Mouse (Mus musculus) right cerebral cortex, adult 18-20 months (tissue): Measurements from ENCODE around the gene Chmp2a.

Experiments used
- DNase-seq: peaks from one replicate; pipeline ENCODE4 v3.0.0; 2022; ENCODE audit warnings: mixed read lengths

Gene Chmp2a

DNA sequence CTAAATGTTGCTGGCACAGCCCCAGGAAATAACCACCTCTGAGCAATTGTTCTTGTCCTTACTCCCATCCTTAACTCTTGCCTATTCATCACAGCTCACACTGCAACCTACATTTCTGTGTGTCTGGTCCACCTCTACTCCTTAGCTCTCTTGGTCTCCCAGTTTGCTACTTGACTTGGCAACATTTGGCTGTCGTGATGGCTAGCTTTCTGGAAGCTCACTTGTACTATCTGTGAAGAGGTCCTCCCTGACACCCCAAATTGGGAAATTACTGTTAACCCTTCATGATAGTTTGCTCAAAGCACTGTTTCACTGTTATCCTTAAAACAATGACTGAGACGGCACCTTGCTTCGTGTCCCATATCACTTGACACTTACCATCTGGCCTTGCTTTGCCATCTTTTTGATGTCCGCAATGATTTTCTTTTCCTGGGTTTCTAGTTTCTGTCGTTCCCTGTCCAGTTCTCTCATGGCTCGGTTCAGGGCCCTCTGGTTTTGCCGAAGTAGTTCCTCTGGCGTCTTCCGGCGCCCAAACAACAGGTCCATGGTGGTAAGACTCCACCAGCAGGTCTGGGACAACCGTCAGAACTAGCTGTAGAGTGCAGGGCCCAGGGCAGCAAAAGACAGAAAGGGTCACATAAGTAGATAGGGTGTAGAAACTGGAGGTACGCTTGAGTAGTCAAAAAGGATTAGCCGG is 1.0 kb downstream of the Chmp2a start:
- DNase-seq: no peak

DNA sequence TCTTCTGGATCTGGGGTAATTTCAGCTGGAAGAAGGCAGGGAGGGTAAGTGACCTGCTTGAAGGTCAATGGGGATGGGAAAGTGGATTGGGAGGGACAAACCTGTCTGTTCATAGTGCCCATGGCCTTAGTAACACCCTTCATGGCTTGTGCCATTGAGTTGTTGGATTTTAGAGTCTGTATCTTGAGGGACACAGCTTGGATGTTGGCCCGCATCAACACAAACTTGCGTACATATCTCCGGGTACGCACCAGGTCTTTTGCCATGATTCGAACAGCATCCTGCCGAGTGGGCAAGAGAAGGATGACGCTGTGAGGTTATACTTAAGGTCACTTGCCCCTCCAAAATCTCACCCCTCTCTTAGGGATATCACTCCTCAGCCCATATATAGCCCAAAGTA is 2.1 kb downstream of the Chmp2a start:
- DNase-seq: no peak

DNA sequence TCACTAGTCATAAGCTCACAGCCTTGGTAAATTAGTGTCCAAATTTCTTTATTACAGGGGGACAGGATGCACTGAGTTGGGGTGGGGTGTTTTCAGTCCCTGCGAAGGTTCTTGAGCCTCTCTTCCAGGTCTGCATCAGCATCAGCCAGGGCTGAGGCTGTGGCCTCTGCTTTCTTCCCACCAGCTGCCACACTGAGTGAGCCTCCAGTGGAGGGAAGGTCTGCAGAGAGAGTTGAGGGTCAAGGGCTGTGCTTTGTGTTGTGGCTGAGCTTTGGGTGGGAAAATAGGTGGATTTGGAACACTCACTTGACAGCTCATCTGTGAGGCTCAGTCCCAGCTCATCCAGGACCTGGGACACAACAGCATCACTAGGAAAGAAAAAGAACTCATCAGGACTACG is 2.6 kb downstream of the Chmp2a start:
- no peak for DNase-seq

DNA sequence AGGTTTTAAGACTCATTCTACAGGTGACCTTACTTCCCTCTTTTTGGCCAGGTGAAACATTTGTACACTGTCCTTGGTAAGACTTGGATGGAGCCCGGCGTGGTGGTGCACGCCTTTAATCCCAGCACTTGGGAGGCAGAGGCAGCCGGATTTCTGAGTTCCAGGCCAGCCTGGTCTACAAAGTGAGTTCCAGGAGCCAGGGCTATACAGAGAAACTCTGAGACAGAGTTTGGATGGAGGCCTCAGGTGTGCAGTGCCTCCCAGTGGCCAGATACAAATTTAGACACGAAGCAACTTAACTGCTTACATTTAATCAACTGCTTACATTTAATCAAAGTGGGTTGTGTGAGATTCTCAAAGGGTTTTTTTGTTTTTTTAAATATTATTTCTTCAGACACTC is 3.5 kb downstream of the Chmp2a start:
- DNase-seq: no peak

DNA sequence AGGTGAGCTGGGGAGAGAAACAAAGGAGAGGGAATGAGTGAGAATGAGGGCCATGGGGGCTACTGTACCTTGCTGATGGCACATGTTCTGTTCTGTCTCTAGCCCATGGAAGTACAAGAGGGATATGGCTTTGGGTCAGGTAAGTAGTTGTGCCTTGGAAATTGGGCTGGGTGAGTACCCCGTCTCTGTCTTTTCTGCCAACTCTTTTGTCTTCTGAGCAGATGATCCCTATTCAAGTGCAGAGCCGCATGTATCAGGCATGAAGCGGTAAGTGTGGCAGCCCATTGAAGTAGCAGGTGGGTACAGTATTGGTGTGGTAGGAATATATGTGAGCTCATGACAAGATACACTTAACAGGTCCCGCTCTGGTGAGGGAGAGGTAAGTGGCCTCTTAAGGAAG is 5.6 kb downstream of the Chmp2a start:
- DNase-seq: no peak

DNA sequence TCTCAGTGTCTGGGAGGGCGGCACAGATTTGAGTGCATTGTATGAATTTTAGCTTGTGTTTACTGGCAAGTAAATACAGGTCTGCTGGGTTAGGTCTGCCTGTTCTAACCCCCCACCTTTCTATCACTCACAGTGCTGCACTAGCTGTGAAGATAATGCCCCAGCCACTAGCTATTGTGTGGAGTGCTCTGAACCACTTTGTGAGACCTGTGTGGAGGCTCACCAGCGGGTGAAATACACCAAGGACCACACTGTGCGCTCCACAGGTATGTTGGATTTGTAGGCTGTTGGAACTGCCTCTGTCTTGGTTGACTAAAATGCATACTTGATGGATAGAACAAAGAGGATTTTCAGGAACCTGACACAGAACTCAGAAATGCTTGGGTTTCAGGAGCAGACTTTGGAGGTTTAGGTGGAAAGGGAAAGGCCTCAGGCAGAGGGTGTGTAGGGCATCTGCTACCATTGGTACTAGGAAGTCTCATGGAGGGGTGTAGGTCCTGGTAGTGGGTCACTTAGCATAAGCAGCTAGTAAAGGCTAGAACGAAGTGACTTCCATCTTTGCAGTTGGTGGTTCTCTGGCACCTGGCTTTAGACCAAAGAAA is 9.0 kb downstream of the Chmp2a start:
- DNase-seq: no peak

DNA sequence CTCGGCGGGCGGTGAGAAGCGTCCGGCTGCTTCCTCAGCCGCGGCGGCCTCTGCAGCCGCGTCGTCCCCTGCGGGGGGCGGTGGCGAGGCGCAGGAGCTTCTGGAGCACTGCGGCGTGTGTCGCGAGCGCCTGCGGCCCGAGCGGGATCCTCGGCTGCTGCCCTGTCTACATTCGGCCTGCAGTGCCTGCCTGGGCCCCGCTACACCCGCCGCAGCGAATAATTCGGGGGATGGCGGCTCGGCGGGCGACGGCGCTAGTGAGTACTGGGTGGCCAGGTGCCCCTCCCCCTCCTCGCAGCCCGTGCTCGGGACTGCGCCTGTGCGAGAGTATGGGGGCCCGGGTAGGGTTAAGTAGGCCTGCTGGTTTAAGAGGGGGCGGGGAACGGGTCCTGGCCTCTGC is 9.8 kb downstream of the Chmp2a start:
- peak; percentile 85 for DNase-seq

DNA sequence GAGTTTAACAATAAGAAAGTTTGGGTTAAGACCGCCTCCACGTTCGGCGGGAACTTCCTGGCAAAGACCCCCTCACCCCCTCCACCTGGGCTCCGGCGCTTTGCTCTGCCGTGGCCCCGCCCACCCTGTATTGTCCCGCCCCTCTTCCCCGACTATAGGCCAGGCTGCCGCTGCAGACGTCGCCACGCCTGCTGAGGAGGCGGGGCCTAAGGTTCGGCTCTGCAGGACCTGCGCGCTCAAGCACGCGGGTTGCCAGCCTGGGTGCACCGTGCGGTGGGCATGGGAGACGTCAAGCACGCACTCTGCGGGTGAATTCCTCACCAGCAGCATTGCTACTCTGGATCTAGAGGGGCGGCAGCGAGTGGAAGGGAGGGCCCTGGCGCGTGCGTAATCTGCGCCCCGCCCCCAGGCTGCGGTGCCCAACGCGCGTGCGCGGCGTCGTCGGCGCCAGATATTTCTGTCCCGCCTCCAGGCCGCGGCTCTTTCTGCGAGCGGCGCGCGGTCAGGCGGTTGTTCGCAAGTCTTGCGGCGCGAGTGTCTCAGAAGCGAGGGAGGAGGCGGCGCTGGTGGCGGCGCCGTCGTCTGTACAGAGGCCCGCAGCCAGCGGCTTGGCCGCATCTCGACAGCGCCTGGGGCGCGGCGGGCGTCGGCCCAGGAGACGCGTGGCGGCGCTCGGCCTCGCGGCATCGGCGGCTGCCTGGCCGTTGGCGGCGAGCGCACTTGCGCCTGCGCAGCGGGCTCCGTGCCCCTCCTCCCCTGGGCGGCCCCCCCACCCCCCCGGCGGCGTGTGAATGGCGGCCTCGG is 10.5 kb downstream of the Chmp2a start:
- peak; percentile 94 for DNase-seq

DNA sequence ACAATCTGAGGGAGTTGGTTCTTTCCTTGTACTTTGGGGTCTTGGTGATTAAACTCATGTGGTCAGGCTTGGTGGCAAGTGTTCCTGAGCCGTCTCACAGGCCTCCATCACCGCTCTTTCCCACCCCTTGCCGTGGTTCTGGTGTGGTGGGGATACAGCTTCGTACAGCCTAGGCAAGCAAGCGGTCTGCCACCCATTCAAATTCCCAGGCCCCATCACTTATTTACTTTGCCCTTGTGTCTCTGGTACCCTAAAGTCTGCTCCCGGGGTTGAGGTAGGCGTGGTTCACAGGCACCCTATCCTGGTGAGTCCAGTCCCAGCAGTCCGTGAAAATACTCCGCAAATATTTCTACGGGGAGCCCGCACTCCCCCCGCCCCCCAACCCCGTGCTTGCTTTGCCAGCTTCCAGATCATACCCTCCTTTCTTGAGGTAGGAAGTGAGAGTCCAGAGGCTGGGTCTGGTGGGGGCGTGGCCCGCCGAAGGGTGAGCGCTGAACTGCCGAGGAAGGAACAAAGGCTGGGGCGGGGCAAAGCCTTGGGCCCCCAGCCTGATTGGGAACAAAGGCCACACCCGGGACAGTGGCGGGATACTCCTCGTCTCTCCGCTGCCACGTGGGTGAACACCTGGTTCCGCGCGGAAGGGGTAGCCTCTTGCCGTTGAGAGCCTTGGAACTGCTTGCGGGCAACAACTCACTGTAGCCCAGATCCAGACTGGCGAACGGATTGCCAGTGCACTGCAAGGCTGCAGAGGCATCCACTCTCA is 11.7 kb downstream of the Chmp2a start:
- DNase-seq: no peak

DNA sequence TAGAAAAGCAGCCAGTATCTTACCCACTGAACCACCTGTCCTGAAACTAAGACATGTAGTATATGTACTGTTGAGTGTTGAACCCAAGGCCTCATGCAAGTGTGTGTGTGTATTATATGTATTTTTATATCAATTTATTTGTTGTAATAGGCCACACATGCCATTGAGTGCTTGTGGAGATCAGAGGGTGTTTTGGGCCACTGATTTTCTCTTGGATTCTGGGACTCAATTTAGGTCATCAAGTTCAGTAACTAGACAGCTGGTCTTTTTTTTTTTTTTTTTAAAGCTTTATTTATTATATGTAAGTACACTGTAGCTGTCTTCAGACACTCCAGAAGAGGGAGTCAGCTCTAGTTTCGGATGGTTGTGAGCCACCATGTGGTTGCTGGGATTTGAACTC is 19.4 kb downstream of the Chmp2a start:
- DNase-seq: no peak

DNA sequence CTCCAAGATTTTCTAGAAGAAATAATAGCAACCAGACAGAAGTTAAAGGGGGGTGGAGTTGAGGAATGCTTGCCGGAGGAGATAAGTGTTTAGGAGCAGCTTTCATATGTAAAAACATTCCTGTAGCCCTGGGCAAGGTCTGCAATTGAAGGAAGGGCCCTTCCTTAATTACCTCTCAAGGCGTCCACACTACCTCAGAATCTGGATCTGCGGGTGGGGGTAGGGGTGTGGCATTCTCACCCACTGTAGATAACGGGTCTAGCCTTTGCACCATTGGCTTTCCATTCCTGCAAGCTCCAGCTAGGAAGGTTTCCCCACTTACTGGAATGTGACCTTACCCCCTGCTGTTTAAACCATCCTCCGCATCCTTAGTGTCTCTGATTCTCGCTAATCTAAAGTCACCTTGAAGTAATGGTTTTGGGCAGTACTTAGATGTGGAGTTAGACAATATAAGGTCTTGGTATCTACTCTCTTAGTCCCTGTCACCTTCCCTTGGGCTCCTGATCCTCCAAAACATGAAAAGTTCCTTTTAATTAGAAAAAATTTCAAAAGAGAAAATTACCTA is 20.2 kb downstream of the Chmp2a start:
- DNase-seq: no peak

DNA sequence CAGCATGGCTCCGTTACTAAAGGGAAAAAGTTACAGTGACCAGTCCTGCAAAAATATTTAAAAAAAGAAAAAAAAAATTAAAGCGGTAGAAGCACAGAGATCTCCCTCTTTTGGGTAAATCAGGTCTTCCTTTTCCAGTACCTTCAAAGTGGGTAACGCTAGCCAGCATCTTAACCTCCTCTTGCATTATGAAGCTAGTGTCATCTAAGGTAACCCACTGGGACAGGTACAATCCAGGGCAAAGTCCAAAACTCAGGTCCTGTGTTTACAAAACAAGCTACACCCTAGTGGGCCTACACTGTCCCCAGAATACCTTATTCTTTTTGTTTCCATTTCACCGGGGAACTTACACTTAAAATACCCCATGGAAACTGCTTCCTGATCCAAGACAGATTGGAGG is 20.9 kb downstream of the Chmp2a start:
- DNase-seq: no peak

DNA sequence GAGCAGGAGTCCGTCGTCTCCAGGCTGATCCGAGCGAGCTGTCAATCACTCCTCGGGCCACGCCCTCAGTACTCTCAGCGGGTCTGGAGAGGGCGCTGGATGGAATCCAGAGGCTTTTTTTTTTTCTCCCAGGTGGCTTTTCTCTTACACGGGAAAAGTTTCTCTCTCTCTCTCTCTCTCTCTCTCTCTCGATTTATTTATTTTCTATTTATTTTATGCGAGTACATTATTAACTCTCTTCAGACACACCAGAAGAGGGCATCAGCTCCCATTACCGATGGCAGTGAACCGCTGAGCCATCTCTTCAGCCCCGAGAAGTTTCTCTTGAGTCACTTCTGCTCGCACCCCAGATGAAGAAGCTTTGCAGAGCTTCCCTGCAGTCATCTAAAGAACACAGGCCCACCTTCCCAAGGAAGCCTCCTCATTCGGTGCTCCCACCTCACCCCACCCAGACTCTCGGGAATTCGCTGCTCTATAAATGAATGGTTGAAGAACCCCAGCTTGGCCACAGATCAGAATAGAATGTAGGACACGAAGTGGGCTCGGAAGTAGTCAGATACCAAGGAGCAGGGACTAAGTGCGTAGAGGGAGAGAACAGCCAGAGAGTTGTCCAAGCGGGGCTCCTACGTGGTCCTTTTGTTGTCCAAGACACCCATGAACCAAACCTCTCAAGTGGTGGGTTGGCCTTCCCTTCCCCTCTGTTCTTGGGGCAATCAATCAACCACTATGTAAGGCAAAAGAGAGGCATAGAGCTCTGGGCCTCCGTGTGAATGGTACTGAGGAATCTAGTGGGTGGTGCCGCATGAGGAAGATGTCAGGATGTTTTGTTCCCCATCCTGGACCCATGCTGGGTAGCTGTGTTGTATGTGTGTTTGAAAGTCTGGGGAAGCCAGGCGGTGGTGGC is 24.4 kb downstream of the Chmp2a start, which contains the start of gene Zbtb45:
Zbtb45 (minus strand) TSS at position 30 of the 904 bp plus-strand sequence.
- no peak for DNase-seq

DNA sequence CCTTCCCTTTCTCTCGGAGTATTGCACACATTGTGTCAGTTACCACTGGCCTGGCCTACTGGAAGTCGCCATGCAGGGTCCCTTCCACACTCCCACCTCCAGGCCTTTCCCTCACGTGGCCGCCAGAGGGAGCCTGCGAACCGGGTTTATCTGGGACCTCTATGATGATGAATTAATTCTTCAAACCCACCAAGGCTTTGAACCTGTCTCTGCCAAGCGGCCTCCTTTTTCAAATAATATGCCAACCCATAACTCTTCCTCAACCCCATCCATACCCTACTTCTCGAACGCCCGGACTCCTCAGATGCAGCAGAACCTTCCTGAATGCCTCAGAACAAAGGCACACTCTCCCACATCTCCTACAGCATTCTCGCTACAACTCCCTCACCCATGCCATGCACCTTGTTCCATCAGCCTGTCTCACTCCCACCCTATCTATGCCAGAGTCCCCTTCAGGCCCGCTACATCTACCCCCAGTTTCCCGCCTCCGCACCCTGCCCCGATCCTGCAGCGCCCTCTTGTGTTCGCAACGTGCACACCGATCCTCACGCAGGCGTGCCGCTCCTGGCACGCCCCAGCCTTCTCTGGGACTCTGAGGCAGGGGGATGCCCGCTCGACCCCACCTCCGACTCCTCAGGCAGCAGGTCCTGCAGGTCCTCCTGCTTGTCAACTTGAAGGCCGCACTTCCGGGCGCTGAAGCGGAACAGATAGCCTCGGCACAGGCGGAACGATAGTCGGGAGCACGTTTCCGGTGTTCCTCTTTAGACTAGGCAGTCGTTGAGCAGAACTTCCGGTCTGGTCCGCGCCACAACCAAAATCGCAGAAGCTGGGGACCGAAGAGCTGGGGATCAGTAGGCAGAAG is 25.2 kb downstream of the Chmp2a start:
- peak; percentile 93 for DNase-seq

DNA sequence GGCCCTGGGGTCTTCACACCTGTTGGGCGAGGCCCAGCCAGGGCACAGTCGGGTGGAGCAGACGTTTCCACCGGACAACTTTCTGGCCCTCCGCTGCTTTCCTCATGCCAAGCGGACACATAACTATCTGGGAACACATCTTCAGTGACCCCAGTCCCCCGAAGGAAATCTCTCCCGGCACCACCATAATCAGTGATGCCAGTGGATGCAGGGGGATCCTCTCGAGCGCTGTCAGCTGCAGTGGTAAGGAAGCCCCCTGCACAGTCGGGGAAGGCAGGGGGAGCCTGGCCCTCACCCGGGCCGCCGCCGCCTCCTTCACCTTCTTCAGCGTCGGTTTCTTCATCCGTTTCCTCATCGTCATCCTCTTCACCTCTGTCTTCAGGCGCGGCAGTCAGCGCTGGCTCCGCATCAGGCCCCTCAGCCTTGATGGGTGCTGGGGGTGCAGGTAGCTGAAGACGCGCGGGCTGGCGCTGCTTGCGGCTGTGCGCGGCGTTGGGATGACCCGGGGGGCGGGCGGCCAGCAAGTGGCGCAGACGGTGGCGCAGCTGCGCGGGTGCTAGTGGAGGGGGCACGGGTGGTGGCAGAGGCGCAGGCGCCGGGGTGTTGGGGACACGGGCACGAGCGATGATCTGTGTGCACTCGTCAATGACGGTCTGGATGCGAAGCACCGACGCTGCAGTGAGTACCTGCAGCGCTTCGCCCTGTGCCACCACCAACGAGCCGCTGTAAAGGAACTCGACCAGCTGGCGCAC is 27.1 kb downstream of the Chmp2a start:
- DNase-seq: no peak

DNA sequence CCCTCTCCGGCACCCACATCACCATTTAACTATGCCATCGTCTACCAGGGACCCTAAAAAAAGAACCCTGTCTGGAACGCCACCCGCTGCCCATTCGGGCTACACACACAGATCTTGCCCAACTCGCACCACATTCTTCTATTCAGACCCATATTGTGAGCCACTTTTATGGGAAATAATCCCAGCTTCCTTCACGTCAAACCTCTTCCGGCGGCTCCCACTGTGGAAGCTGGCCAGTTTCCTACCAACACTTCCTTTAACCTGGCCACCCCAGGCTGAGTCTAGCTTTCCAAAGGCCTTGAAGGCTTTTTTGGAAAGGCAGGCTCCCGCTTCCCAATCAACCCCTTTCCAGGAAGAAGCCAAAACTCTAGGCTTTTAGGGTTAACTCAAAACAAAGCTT is 28.1 kb downstream of the Chmp2a start:
- DNase-seq: no peak

DNA sequence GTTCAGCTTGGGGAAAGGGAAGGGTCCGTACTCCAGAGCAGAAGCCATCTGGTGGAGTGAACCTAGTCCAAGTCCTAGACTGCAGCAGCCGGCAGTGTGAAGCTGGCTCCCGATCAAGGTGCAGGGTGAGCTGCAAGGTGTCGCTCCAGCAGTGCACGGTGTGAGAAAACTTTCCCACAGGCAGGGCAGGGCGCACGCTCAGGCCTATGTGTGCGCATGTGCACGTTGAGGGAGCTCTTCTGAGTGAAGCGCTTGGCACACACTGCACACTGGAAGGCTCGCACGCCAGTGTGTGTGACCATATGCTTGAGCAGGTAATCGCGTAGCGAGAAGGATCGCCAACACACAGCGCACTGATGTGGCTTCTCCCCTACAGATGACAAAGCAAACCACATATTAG is 28.6 kb downstream of the Chmp2a start:
- DNase-seq: no peak

DNA sequence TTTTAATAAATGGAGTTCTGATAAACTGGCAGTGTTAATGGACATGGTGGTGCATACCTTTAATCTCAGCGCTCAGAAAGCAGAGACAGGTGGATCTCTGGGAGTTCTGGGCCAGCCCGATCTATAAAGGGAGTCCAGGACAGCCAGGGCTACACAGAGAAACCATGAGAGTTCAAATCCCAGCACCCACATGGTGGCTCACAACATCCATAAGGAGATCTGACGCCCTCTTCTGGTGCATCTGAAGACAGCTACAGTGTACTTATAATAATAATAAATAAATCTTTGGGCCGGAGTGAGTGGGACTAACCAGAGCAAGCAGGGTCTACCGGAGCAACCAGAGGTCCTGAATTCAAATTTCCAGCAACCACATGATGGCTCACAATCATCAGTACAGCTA is 31.2 kb downstream of the Chmp2a start:
- no peak for DNase-seq

DNA sequence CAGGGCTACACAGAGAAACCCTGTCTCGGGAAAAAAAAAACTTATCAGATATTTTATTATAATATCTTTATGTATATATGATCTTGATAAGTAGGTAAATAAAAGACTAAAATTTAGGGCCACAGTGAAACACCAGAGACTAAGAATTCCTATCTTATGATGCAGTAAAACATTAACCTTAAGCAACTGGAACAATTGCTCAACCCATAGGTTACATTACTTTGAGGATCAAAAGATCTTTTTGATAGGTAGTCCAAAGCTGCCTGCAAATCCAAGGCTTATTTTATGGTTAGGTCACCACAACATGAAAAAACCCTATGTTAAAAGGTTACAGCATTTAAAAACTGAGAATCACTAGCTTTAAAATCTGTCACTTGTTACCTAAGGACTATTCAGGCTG is 33.0 kb downstream of the Chmp2a start:
- DNase-seq: no peak

DNA sequence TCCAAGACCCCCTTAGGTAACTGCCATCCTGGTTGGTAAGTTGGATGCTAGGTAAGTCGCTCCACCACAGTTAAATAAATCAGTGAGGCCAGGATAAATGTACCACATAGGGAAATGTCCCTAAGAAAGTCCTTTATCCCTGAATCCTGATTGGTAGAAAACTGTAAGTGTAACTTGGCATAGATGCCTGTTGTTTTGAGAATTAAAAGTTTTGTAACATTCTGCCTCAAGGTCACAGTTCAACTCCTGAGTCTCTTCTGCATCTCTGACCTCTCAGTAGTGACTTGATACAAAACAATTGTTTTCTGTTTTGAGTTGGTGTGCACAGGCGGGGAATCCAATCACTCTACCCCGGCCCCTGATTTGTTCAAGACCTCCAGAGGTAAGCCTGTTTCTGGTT is 35.8 kb downstream of the Chmp2a start, which contains the start of gene Trim28:
Trim28 (plus strand) TSS at position 264 of the 400 bp plus-strand sequence.
- no peak for DNase-seq
